Mouse (Mus musculus): ENCODE results near the gene Rnf39. TPM values are rescaled to one million over a fixed set of nuclear protein-coding genes. Genes with fewer than 3 reads are reported as not detected.
A peak's percentile ranks its signal among the peaks of the same experiment; 100 is the strongest.

Gene Rnf39
- total and polyA plus RNA-seq, 3 experiments, result not detected

GRCm38 (mm10) chr17:36957999-36958743, 15.5 kb downstream of the Rnf39 start, which contains the start of the genes Znrd1 and Znrd1as (continued):
- TF ChIP-seq TCF12 (IDR thresholded peaks at IDR 0.05; ENCODE audit: low read depth, low read length), result peak; percentile 95
- peak; percentile 82 for TF ChIP-seq POLR2A (IDR thresholded peaks at IDR 0.05; ENCODE audit: low read depth, low read length)
- TF ChIP-seq ZKSCAN1 (IDR thresholded peaks at IDR 0.05; ENCODE audit: borderline replicate concordance, low read depth, low read length), result no peak
- TF ChIP-seq SIN3A (IDR thresholded peaks at IDR 0.05; ENCODE audit: low read length), result peak; percentile 95
- no peak for TF ChIP-seq CHD2 (IDR thresholded peaks at IDR 0.05; ENCODE audit: low read length)
- peak; percentile 74; the same call in 1 of the 2 replicates for TF ChIP-seq ZMIZ1 (IDR thresholded peaks at IDR 0.05; ENCODE audit: low read depth, low read length)
- peak; percentile 36; the same call in 1 of the 2 replicates for TF ChIP-seq MAFK (IDR thresholded peaks at IDR 0.05; ENCODE audit: insufficient replicate concordance, low read length)
- peak; percentile 50 for TF ChIP-seq NRF1 (IDR thresholded peaks at IDR 0.05; ENCODE audit: low read depth, low read length)
- no peak for TF ChIP-seq ZC3H11A (IDR thresholded peaks at IDR 0.05; ENCODE audit: low read depth, low read length)
- 0 out of 2 replicates have a peak, but pooled peaks have one; percentile 65 for TF ChIP-seq E2F4 (IDR thresholded peaks at IDR 0.05; ENCODE audit: insufficient replicate concordance, low read depth, low read length)
- peak; percentile 64 for TF ChIP-seq MAX (IDR thresholded peaks at IDR 0.05; ENCODE audit: low read length)
- TF ChIP-seq EP300 (IDR thresholded peaks at IDR 0.05; ENCODE audit: low read length), result no peak
- peak; percentile 65 for TF ChIP-seq NELFE (IDR thresholded peaks at IDR 0.05; ENCODE audit: low read depth, low read length)
- TF ChIP-seq JUND (conservative IDR thresholded peaks at IDR 0.05; ENCODE audit: low read depth, low read length), result peak; percentile 70
- TF ChIP-seq UBTF (IDR thresholded peaks at IDR 0.05; ENCODE audit: low read depth, low read length), result no peak
- TF ChIP-seq USF1 (IDR thresholded peaks at IDR 0.05; ENCODE audit: low read depth, low read length), result no peak

- no peak for DNase-seq (ENCODE audit: extremely low read depth)
- Histone ChIP-seq H3K4me3 (replicated peaks in 1 of 3; ENCODE audit: low read depth in 2 of 3, low read length in 2 of 3, poor library complexity in 1 of 3) (peak overlapping the region; percentile 81 to 96 (median 94)), H3K27me3 (replicated peaks) (no peaks in the 10 kb centered on the region), H3K36me3 (replicated peaks in 1 of 2; ENCODE audit: control insufficient read depth in 1 of 2, insufficient read depth in 1 of 2, low read length in 1 of 2) (peaks cover 10 to 26% of the 10 kb centered on the region in 2 experiments), H3K9me3 (replicated peaks; ENCODE audit: low read length) (no peaks in the 10 kb centered on the region), H3K27ac (ENCODE audit: insufficient read depth, low read depth) (no peak overlapping the region), H3K4me2 (ENCODE audit: insufficient read depth, low read depth, poor library complexity, severe bottlenecking) (peak overlapping the region; percentile 93), H3K79me2 (replicated peaks; ENCODE audit: control insufficient read depth, extremely low read depth, insufficient read depth, poor library complexity, severe bottlenecking) (peaks cover 16% of the 10 kb centered on the region), H3K9ac (ENCODE audit: insufficient read depth, low read depth) (peak overlapping the region; percentile 88), H3K4me1 (ENCODE audit: control insufficient read depth in 1 of 2, insufficient read depth in 2 of 2) (peaks cover 5 to 22% of the 10 kb centered on the region in 2 experiments; a peak in 3 of 4 replicates)
- TF ChIP-seq JUND (conservative IDR thresholded peaks at IDR 0.05; ENCODE audit: low read depth, low read length) (no peak), TBP (conservative IDR thresholded peaks at IDR 0.05; ENCODE audit: low read depth, low read length) (no peak), USF2 (conservative IDR thresholded peaks at IDR 0.05; ENCODE audit: low read depth, low read length) (no peak), KAT2A (IDR thresholded peaks at IDR 0.05; ENCODE audit: insufficient replicate concordance, low read length) (no peak), MAZ (IDR thresholded peaks at IDR 0.05; ENCODE audit: low read depth, low read length) (no peak), NELFE (IDR thresholded peaks at IDR 0.05; ENCODE audit: low read depth, low read length) (no peak; the same call in 1 of the 2 replicates), RCOR1 (conservative IDR thresholded peaks at IDR 0.05; ENCODE audit: low read depth, low read length) (no peak; the same call in 1 of the 2 replicates), UBTF (IDR thresholded peaks at IDR 0.05; ENCODE audit: low read depth, low read length) (no peak), ZNF384 (IDR thresholded peaks at IDR 0.05; ENCODE audit: low read depth, low read length) (no peak), MXI1 (IDR thresholded peaks at IDR 0.05; ENCODE audit: low read depth, low read length) (no peak), SMC3 (IDR thresholded peaks at IDR 0.05; ENCODE audit: low read depth, low read length) (no peak)
- in situ Hi-C loops (cut with MboI; ENCODE audit: low pct_ligation_motif_present, low pct_unique_long_range_greater_than_20kb, low sequenced_read_pairs), result no loop called here
- dilution Hi-C loops (cut with MboI; ENCODE audit: extremely low pct_ligation_motif_present, extremely low pct_unique_long_range_greater_than_20kb, low sequenced_read_pairs), result no loop called here
Observed at GRCm38 (mm10) chr17:36958884-36959283, 16.2 kb downstream of the Rnf39 start.

Data from CH12.LX (cell line).